Mouse (Mus musculus) midbrain, embryonic 16.5 days (tissue): ENCODE results near the gene Pcnx2. TPM values are rescaled to one million over a fixed set of nuclear protein-coding genes. Genes with fewer than 3 reads are reported as not detected.

Source experiments
- ATAC-seq: fragments of 200-750 bp; cut with Nextera tagmentation; 2 replicates; pipeline ENCODE4 v1.8.0; 2017; ENCODE audit warnings: moderate TSS enrichment
- H3K27ac ChIP-seq: fragments of 300-500 bp; sonication (generic); 2 replicates; pipeline ENCODE4 v1.5.1; 2014; ENCODE audit warnings: mild to moderate bottlenecking, low read length, mixed read lengths
- H3K27me3 ChIP-seq: fragments of 300-500 bp; sonication (generic); 2 replicates; pipeline ENCODE4 v1.6.1; 2014; ENCODE audit warnings: low read depth, low read length, mixed read lengths; ENCODE audit not compliant: control insufficient read depth, insufficient read depth
- H3K36me3 ChIP-seq: fragments of 300-500 bp; sonication (generic); 2 replicates; pipeline ENCODE4 v1.6.1; 2014; ENCODE audit warnings: mild to moderate bottlenecking, low read length, moderate library complexity, mixed read lengths; ENCODE audit not compliant: control insufficient read depth, insufficient read depth
- H3K4me1 ChIP-seq: fragments of 300-500 bp; sonication (generic); 2 replicates; pipeline ENCODE4 v1.6.1; 2014; ENCODE audit warnings: mild to moderate bottlenecking, low read length, mixed read lengths; ENCODE audit not compliant: control insufficient read depth, insufficient read depth
- H3K4me2 ChIP-seq: fragments of 300-500 bp; sonication (generic); 2 replicates; pipeline ENCODE4 v1.6.1; 2014; ENCODE audit warnings: mild to moderate bottlenecking, low read length, mixed read lengths
- H3K4me3 ChIP-seq: fragments of 300-500 bp; sonication (generic); 2 replicates; pipeline ENCODE4 v1.5.1; 2014; ENCODE audit warnings: low read depth, mild to moderate bottlenecking, low read length, moderate library complexity, mixed read lengths
- H3K9ac ChIP-seq: fragments of 300-500 bp; sonication (generic); 2 replicates; pipeline ENCODE4 v1.6.1; 2014; ENCODE audit warnings: low read depth, low read length, mixed read lengths
- H3K9me3 ChIP-seq: fragments of 300-500 bp; sonication (generic); replicated peaks from 2 replicates; pipeline ENCODE4 v1.6.1; 2014; ENCODE audit warnings: mild to moderate bottlenecking, low read length, mixed read lengths; ENCODE audit not compliant: control insufficient read depth, poor library complexity, severe bottlenecking
- WGBS: fragments of 180-500 bp; shearing (Covaris S2); extraction: QIAGEN DNeasy Blood & Tissue Kit; methylation state at CpG from one replicate; pipeline ENCODE4 v1.1.7; 2014; 5-methylcytosine and 5-hydroxymethylcytosine counted together
- polyA plus RNA-seq: library from polyadenylated mRNA; unstranded; fragments of >200 nt; fragmentation: Nextera tagmentation; extraction: Ambion mirVana; gene quantifications from 2 replicates; pipeline ENCODE4 v1.2.1, GENCODE M21; 2015

The Pcnx2 gene
- polyA plus RNA-seq, 1 experiment from 2014 or later, result 6.3 TPM

GRCm38 (mm10) chr8:125709171-125709570 lies 188.9 kb downstream of the Pcnx2 start:
- ATAC-seq, result no peak

DNA sequence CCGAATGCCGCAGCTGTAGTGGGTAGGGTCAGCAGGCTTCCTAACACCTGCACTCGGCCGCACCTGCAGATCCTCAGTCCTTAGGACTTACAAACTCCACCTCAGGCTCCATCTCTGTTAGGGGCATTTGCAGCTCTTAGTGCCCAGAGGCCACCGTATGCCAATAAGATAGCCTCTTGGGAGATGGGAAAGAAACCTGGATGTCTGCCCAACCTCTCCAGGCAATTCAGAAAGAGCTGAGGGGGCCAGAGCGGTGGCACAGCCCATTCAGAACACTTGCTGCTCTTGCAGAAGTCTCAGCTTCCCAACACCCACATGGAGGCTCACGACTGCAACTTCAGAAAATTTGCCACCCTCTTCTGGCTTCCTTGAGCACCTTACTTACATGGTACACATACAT lies 192.3 kb downstream of the Pcnx2 start:
- no peaks in the 10 kb centered on the region for H3K9me3 ChIP-seq
- no peak for ATAC-seq
- no peak overlapping the region for H3K27ac ChIP-seq
- H3K9ac ChIP-seq, result no peak overlapping the region
- H3K4me2 ChIP-seq, result no peak overlapping the region
- no peaks in the 10 kb centered on the region for H3K36me3 ChIP-seq
- H3K4me1 ChIP-seq, result 0 out of 2 replicates have a peak, but pooled peaks cover 2% of the 10 kb centered on the region
- H3K4me3 ChIP-seq, result no peak overlapping the region
- H3K27me3 ChIP-seq, result no peaks in the 10 kb centered on the region
- 79% methylated on average over 7 of the region's 7 CpGs for WGBS

More at GRCm38 (mm10) chr8:125709171-125709570, 188.9 kb downstream of the Pcnx2 start:
- Histone ChIP-seq H3K9ac (no peak overlapping the region), H3K9me3 (no peaks in the 10 kb centered on the region), H3K4me2 (no peak overlapping the region), H3K27me3 (no peaks in the 10 kb centered on the region), H3K36me3 (no peaks in the 10 kb centered on the region), H3K4me3 (no peak overlapping the region), H3K27ac (no peak overlapping the region), H3K4me1 (no peaks in the 10 kb centered on the region)
- WGBS, result 89% methylated on average over 5 of the region's 5 CpGs

- 0 out of 2 replicates have a peak, but pooled peaks cover 2% of the 10 kb centered on the region for H3K4me1 ChIP-seq
- H3K4me3 ChIP-seq, result no peak overlapping the region
- no peaks in the 10 kb centered on the region for H3K27me3 ChIP-seq
- WGBS, result 90% methylated on average over 6 of the region's 6 CpGs
- no peak for ATAC-seq
- H3K9me3 ChIP-seq, result no peaks in the 10 kb centered on the region
- no peak overlapping the region for H3K27ac ChIP-seq
- H3K4me2 ChIP-seq, result no peak overlapping the region
- H3K36me3 ChIP-seq, result no peaks in the 10 kb centered on the region
- H3K9ac ChIP-seq, result no peak overlapping the region
Observed at GRCm38 (mm10) chr8:125704434-125704833, 193.7 kb downstream of the Pcnx2 start.

DNA sequence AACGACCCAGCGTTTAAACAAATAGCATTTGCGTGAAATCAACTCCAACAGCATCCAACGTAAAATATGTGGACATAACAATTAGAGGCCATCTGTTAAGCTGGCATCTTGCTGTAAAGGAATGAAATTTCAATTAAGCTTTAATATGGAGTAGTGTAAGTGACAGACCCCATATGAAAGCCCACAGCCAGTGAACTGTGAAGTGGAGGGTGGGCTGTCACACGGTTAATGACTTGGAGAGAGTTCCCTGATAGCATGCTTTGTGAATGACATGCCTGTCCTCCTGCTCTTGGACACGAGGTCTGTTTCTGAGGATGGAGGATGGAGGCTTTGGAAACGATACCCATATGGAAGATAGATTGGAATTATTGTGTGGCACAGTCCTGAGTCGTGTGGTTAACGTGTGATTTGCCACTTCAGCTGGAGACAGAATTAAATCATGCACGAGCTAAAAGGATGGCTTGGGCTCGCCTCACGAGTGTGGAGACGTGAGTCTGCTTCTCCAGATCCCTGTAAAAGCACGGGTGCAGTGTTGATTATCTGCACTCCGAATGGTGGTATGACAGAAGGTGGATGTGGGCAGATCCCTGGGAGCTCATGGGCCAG lies 195.1 kb downstream of the Pcnx2 start:
- Histone ChIP-seq H3K4me1 (0 out of 2 replicates have a peak, but pooled peaks cover 2% of the 10 kb centered on the region), H3K27ac (no peak overlapping the region), H3K27me3 (no peaks in the 10 kb centered on the region), H3K36me3 (no peaks in the 10 kb centered on the region), H3K9ac (no peak overlapping the region), H3K4me3 (no peak overlapping the region), H3K9me3 (0 out of 2 replicates have a peak, but pooled peaks cover 6% of the 10 kb centered on the region), H3K4me2 (no peak overlapping the region)
- no peak for ATAC-seq
- 64% methylated on average over 15 of the region's 15 CpGs for WGBS

Other genes with a start within 250 kb of the Pcnx2 start
- 6.5 and 8.6 TPM in 2 replicates for gene Map10, start 228.5 kb downstream of the Pcnx2 start, polyA plus RNA-seq
- gene Ntpcr, start 168.4 kb downstream of the Pcnx2 start, polyA plus RNA-seq, result 32.2 and 32.8 TPM in 2 replicates
- gene Map3k21, start 12.1 kb upstream of the Pcnx2 start, polyA plus RNA-seq, result 0.68 and 0.99 TPM in 2 replicates
- 20.7 and 21.4 TPM in 2 replicates for gene Kcnk1, start 96.9 kb upstream of the Pcnx2 start, polyA plus RNA-seq